Mouse (Mus musculus): Measurements from ENCODE around the gene Hebp1. TPM values are rescaled to one million over a fixed set of nuclear protein-coding genes. Genes with fewer than 3 reads are reported as not detected.
A peak's percentile ranks its signal among the peaks of the same experiment; 100 is the strongest.

Gene Hebp1
- polyA plus RNA-seq, 2 experiments = 5.9 to 23.2 TPM

DNA sequence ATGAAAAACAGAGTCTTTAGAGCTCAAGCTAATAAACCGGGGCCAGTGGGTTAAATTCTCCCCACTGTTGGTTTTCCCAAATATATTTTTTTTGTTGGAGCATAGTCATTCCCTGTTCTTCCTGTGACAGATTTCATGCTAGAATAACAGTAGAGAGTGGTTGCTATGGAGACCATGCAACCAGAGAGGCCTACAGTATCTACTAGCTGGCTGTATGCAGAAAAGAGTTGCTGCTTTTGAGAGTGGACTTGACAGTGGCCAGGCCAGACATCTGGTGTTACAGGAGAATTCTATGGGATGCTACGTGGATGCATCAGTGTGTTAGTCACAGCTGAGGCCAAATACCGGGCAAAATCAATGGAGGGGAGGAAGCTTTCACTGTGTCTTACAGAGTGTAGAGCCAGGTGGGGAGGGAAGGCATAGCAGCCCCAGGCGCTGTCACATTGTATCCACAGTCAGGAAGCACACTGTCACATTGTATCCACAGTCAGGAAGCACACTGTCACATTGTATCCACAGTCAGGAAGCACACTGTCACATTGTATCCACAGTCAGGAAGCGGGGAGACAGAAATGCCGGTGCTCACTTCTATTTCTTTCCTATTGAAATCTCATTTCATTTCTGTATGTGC is 26.1 kb upstream of the Hebp1 start:
- H3K4me1 ChIP-seq (ENCODE audit: control insufficient read depth, insufficient read depth, low read length) = peaks cover 5% of the 10 kb centered on the region; the same call in 1 of the 2 replicates
- peaks cover 21% of the 10 kb centered on the region for H3K36me3 ChIP-seq (ENCODE audit: control insufficient read depth, insufficient read depth, low read length)
- H3K4me3 ChIP-seq (replicated peaks; ENCODE audit: low read length) = no peak overlapping the region
- H3K4me2 ChIP-seq (replicated peaks; ENCODE audit: low read depth, low read length, severe bottlenecking) = no peak overlapping the region
- TF ChIP-seq POLR2A (IDR thresholded peaks at IDR 0.05; ENCODE audit: borderline replicate concordance, extremely low read depth, insufficient read depth, insufficient read length) = no peak
- ATAC-seq (ENCODE audit: low FRiP score, low read depth) = peak; percentile 83
- no peaks in the 10 kb centered on the region for H3K9me3 ChIP-seq (ENCODE audit: control insufficient read depth, low read length)
- 70% methylated on average over 6 of the region's 6 CpGs for whole genome bisulfite sequencing
- H3K27me3 ChIP-seq (ENCODE audit: control insufficient read depth, insufficient read depth, low read length) = no peaks in the 10 kb centered on the region
- peak; percentile 80 for DNase-seq (ENCODE audit: low spot score)
- no peak overlapping the region for H3K9ac ChIP-seq (ENCODE audit: low read depth, low read length, severe bottlenecking)
- H3K27ac ChIP-seq (replicated peaks; ENCODE audit: low read depth, low read length) = no peak overlapping the region

DNA sequence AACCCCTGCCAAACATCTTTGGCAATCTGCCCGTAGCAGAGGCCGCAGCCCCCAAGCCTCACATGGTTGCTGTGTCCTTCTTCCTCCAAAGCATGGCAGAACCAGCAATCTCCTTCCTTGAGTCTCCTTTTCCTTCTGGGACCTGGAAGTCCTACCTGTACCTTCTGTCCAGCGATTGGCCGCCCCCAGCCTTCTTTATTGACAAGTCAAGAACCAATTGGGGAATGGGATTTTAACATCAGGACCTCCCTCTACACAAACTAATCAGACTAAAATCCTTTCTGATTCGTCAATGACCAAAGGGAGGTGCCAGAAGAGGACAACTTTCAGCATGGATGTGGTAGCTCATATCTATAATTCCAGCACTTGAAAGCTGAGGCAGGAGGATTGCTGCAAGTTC is 22.1 kb upstream of the Hebp1 start:
- 82% methylated on average over 5 of the region's 5 CpGs for WGBS
- Histone ChIP-seq H3K9ac (ENCODE audit: low read depth, low read length, severe bottlenecking) (no peak overlapping the region), H3K36me3 (ENCODE audit: control insufficient read depth, insufficient read depth, low read length) (peaks cover 8% of the 10 kb centered on the region; the same call in 1 of the 2 replicates), H3K27me3 (ENCODE audit: control insufficient read depth, insufficient read depth, low read length) (no peaks in the 10 kb centered on the region), H3K27ac (replicated peaks; ENCODE audit: low read depth, low read length) (no peak overlapping the region), H3K4me1 (ENCODE audit: control insufficient read depth, insufficient read depth, low read length) (peaks cover 7% of the 10 kb centered on the region; the same call in 1 of the 2 replicates), H3K9me3 (ENCODE audit: control insufficient read depth, low read length) (no peaks in the 10 kb centered on the region), H3K4me2 (replicated peaks; ENCODE audit: low read depth, low read length, severe bottlenecking) (no peak overlapping the region), H3K4me3 (replicated peaks; ENCODE audit: low read length) (no peak overlapping the region)
- TF ChIP-seq POLR2A (IDR thresholded peaks at IDR 0.05; ENCODE audit: borderline replicate concordance, extremely low read depth, insufficient read depth, insufficient read length) = no peak
- no peak for ATAC-seq (ENCODE audit: low FRiP score, low read depth)
- DNase-seq (ENCODE audit: low spot score) = no peak

DNA sequence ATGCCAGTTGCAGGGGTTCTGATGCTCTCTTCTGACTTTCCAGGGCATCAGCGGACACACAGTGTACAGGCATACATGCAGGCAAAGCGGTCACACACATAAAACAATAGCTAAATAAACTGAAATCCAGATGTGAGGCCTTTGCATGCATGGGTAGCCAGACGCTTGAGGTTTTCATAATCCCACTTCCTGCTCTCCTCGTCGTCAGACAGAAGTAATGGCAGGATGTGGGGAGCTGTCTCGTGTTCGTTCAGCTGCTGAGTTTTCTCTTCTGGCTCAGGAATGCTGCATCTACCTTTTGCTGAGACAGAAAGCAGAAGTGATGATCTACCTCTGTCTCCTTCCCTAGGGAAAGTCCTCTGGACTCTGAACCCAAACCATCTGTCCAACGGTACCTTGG is 20.5 kb upstream of the Hebp1 start:
- H3K9me3 ChIP-seq (ENCODE audit: control insufficient read depth, low read length) = no peaks in the 10 kb centered on the region
- 33% methylated on average over 8 of the region's 8 CpGs for WGBS
- no peak overlapping the region for H3K27ac ChIP-seq (replicated peaks; ENCODE audit: low read depth, low read length)
- H3K4me1 ChIP-seq (ENCODE audit: control insufficient read depth, insufficient read depth, low read length) = peaks cover 5% of the 10 kb centered on the region; the same call in 1 of the 2 replicates
- H3K4me2 ChIP-seq (replicated peaks; ENCODE audit: low read depth, low read length, severe bottlenecking) = no peak overlapping the region
- no peak overlapping the region for H3K4me3 ChIP-seq (replicated peaks; ENCODE audit: low read length)
- no peak for TF ChIP-seq POLR2A (IDR thresholded peaks at IDR 0.05; ENCODE audit: borderline replicate concordance, extremely low read depth, insufficient read depth, insufficient read length)
- ATAC-seq (ENCODE audit: low FRiP score, low read depth) (no peak), DNase-seq (ENCODE audit: low spot score) (no peak)
- no peaks in the 10 kb centered on the region for H3K27me3 ChIP-seq (ENCODE audit: control insufficient read depth, insufficient read depth, low read length)
- H3K36me3 ChIP-seq (ENCODE audit: control insufficient read depth, insufficient read depth, low read length) = peaks cover 8% of the 10 kb centered on the region
- no peak overlapping the region for H3K9ac ChIP-seq (ENCODE audit: low read depth, low read length, severe bottlenecking)

DNA sequence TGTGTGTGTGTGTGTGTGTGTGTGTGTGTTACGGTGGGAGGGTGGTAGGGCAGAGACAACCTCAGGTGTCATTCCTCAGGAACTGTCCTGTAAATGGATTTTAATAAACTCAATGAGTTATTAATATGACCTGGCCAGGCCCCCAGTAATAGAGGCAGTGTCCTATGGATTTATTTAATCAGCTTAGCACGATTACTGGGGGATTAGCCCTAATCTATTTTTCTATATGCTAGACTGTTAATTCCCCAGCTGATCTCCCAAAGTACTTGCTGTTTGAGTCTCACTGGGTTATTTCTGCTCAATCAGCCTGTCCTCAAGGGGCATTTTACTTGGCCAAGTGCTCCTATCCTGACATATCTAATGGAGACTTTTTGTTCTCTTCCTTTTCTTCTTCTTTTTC is 14.8 kb upstream of the Hebp1 start:
- DNase-seq (ENCODE audit: low spot score) (no peak), ATAC-seq (ENCODE audit: low FRiP score, low read depth) (no peak)
- 78% methylated on average over 2 of the region's 2 CpGs for WGBS
- no peak overlapping the region for H3K4me3 ChIP-seq (replicated peaks; ENCODE audit: low read length)
- H3K27me3 ChIP-seq (ENCODE audit: control insufficient read depth, insufficient read depth, low read length) = no peaks in the 10 kb centered on the region
- no peak overlapping the region for H3K9ac ChIP-seq (ENCODE audit: low read depth, low read length, severe bottlenecking)
- H3K4me1 ChIP-seq (ENCODE audit: control insufficient read depth, insufficient read depth, low read length) = no peaks in the 10 kb centered on the region
- TF ChIP-seq POLR2A (IDR thresholded peaks at IDR 0.05; ENCODE audit: borderline replicate concordance, extremely low read depth, insufficient read depth, insufficient read length) = no peak
- H3K9me3 ChIP-seq (ENCODE audit: control insufficient read depth, low read length) = no peaks in the 10 kb centered on the region
- no peak overlapping the region for H3K4me2 ChIP-seq (replicated peaks; ENCODE audit: low read depth, low read length, severe bottlenecking)
- peaks cover 4% of the 10 kb centered on the region for H3K36me3 ChIP-seq (ENCODE audit: control insufficient read depth, insufficient read depth, low read length)
- no peak overlapping the region for H3K27ac ChIP-seq (replicated peaks; ENCODE audit: low read depth, low read length)

DNA sequence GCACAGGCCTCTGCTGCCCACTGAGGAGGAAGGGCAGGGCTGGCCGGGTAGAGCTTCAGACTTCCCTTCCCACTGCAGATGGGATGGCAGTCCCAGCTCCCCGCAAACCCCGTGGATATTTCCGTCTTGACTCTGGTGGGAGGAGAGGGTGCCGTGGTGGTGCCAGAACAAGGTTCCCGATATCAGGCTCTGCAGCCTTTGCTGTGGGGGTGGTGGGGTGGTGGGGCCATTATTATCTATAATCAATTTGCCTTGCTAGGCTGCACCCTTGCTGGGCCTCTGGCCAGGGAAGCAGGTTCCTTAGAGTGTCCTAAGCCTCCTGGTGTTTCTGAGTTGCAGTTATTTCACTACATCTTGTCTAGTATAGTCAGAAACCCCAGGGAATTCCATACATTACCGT is 13.3 kb upstream of the Hebp1 start:
- H3K27me3 ChIP-seq (ENCODE audit: control insufficient read depth, insufficient read depth, low read length) = no peaks in the 10 kb centered on the region
- no peak overlapping the region for H3K4me2 ChIP-seq (replicated peaks; ENCODE audit: low read depth, low read length, severe bottlenecking)
- no peaks in the 10 kb centered on the region for H3K4me1 ChIP-seq (ENCODE audit: control insufficient read depth, insufficient read depth, low read length)
- ATAC-seq (ENCODE audit: low FRiP score, low read depth) (no peak), DNase-seq (ENCODE audit: low spot score) (no peak)
- no peak overlapping the region for H3K4me3 ChIP-seq (replicated peaks; ENCODE audit: low read length)
- H3K27ac ChIP-seq (replicated peaks; ENCODE audit: low read depth, low read length) = no peak overlapping the region
- no peaks in the 10 kb centered on the region; the same call in 1 of the 2 replicates for H3K36me3 ChIP-seq (ENCODE audit: control insufficient read depth, insufficient read depth, low read length)
- no peak overlapping the region for H3K9ac ChIP-seq (ENCODE audit: low read depth, low read length, severe bottlenecking)
- no peaks in the 10 kb centered on the region for H3K9me3 ChIP-seq (ENCODE audit: control insufficient read depth, low read length)
- TF ChIP-seq POLR2A (IDR thresholded peaks at IDR 0.05; ENCODE audit: borderline replicate concordance, extremely low read depth, insufficient read depth, insufficient read length) = no peak
- WGBS = 78% methylated on average over 7 of the region's 7 CpGs

Data from limb, embryonic 14.5 days (tissue).